1 mouse cellular context compared by ENCODE assay signal in genomic region chr17:25474330-25475077, GRCm38 (mm10).
TF ChIP-seq lines count a peak whose summit lies in the region.

No protein-coding gene starts in this region.

TF ChIP-seq in C2C12, 6 proteins besides CTCF, POLR2A, EP300 and RAD21 (continued from another document):
- TF ChIP-seq CEBPB (IDR thresholded peaks at IDR 0.05; ENCODE audit: low read depth), result no peak
- no peak for TF ChIP-seq USF1 (IDR thresholded peaks at IDR 0.05; ENCODE audit: low read depth)
- no peak for TF ChIP-seq MAX (IDR thresholded peaks at IDR 0.05)
TF ChIP-seq in C2C12: peak in this region for 0.
